Mouse (Mus musculus) left cerebral cortex, adult 11 months (tissue): ENCODE measurements at regions not wholly inside any gene's neighbourhood (a gene's known extent, or its start where the extent isn't known, plus 50 kb on each side); places are given as distances from the start of the nearest gene placed in this dataset.
A peak's percentile ranks its signal among the peaks of the same experiment; 100 is the strongest.
"Not testable (repeated sequence)": the region's sequence is repeated elsewhere in the genome, so short reads cannot be mapped to it uniquely, and the experiment has no call there.

Source experiments
- DNase-seq: peaks from one replicate; pipeline ENCODE4 v3.0.0; 2022; ENCODE audit warnings: low spot score

DNA sequence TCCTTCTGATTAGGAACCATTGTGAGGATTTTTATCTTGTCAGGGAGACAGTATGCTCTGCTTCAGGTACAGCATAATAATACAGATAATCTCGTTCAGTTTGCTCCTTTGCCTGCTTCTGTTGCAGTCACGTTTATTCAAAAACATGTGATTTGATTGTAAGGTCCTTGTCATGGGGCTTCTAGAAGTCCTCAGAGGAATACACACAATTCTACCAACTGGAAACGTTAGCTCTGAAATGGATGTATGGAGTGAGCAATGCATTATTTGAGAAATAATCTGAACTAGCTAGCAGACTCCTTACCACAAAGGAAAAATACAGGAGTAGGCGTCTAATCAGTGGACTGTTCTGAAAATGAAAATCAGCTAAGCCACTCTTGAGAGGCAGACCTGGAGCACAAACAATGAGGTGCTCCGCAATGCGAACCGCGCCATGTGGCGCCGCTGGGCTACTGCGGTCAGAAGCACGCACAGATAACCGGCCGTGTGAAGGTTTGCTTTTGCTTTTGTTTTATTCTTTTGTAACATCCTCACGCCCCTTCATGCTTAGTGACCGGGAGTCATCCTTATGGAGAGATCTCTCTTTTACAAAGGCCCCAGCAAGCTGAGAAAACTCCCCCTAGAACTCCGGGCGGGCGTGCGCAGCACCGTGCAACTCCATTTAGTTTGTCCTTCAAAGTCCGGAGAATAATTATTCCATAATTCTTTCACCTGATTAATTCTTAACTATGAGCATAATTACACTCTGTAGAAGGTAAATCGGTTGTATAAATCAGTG lies 419.7 kb downstream of the Nova1 start:
- peak; percentile 8 for DNase-seq

GRCm38 (mm10) chr12:46395245-46395644 lies 423.5 kb downstream of the Nova1 start:
- DNase-seq = no peak

- no peak for DNase-seq
Measured at GRCm38 (mm10) chr12:46393769-46394168, 425.0 kb downstream of the Nova1 start.

- DNase-seq = no peak
Measured at GRCm38 (mm10) chr12:46378914-46379313, 439.8 kb downstream of the Nova1 start.

- DNase-seq = no peak
Measured at GRCm38 (mm10) chr12:46371747-46372146, 447.0 kb downstream of the Nova1 start.

DNA sequence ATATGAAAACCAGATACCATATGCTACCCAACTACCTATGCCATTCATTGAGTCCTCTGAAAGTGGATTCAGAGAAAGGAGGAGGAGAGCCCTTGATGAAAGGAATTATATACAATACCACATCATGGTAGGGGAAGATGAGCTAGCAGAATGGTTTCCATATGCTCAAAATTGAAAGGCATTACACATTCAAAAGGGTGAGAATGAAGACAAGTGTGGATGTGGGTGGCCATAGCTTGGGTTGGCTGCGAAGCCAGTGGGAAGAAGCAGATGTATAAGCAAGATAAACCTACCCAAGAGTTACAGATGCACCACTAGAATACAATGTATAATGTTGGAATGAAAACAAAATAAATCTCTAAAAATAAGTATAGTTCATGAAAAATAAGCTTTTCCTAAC lies 485.4 kb downstream of the Nova1 start:
- DNase-seq = peak; percentile 25

DNA sequence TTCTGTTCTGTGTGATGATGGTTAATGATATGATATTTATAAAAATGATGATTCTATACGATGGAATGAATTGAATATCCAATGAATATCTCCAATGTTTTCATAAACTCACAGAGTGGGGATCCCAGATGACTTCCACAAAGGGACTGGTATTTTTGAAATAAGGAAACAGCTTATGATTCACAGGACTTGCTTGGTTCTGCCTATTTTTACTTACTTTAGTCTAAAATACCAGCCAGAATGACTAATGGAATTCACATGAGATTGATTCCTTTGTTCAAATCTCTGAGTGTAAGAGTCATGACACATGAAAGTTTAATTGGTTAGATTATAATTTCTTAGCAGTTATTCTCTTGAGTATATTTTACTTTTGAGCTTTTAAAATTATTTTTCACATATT lies 490.9 kb downstream of the Nova1 start:
- DNase-seq = no peak

GRCm38 (mm10) chr12:46323276-46323675 lies 495.5 kb downstream of the Nova1 start:
- DNase-seq = no peak

DNA sequence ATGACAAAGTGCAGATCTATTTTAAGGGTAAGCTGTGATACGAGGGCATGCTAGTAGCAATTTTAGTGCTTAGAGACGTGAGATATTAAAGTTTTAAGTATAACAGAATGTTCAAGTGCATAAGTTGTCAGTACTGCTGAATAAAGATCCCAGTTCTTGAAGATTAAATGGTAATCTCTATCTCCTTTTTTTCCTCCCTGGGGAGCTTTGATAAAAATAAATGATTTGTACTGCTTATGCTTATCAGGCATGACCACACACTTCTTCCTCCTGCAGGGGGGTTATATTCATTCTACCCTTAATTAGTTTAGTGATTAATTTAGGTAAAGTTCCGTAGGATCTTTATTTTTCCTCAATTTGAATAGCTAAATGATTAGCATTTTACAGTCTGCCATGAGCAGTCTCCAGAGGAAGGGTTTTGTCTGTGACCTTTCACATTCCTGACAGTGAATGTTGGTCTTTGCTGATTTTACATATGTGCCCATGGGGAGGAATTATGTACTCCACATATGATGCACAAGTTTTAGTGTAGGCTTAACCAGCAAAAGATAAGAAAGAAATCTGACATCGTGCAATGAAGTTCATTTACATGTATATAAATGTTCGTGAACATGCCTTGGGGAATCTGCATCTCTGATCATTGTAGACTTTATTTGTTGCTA lies 515.5 kb downstream of the Nova1 start:
- DNase-seq = no peak

GRCm38 (mm10) chr12:46298926-46299325 lies 519.8 kb downstream of the Nova1 start:
- no peak for DNase-seq

GRCm38 (mm10) chr12:46284519-46284918 lies 534.2 kb downstream of the Nova1 start:
- DNase-seq = no peak

GRCm38 (mm10) chr12:46248402-46249018 lies 570.2 kb downstream of the Nova1 start:
- no peak for DNase-seq

DNA sequence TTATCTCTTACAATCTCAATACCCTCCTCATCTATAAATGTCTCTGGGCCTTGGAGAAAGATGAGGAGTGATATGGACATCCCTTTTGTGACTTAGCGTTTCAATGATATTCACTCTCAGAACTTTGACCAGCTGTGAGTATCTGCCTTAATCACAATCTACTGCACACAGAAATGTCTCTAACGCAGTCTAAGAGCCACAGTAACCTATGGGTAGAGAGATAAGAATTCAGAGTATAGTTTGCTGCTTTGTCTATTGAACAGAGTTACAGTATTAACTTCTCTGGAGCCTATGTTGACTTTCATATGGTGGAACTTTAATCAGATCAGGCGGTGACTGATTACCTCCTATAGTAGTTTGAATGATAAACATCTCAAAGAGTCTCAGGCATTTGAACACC lies 573.8 kb downstream of the Nova1 start:
- no peak for DNase-seq

- DNase-seq = no peak
Measured at GRCm38 (mm10) chr12:46232359-46232758, 586.4 kb downstream of the Nova1 start.

DNA sequence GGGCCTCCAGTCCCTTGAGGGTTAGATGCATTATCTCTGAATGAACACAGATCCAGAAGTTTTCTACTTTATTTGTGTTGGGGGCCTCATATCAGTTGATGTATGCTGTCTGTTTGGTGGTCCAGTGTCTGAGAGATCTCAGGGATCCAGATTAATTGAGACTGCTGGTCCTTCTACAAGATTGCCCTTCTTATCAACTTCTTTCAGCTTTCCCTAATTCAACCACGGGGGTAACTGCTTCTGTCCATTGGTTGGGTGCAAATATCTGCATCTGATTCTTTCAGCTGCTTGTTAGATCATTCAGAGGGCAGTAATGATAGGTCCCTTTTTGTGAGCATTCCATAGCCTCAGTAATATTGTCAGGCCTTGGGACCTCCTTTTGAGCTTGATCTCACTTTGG lies 603.4 kb downstream of the Nova1 start:
- not testable (repeated sequence) for DNase-seq

- no peak for DNase-seq
Measured at GRCm38 (mm10) chr12:46199076-46199475, 619.7 kb downstream of the Nova1 start.

- no peak for DNase-seq
Measured at GRCm38 (mm10) chr12:46197482-46198101, 621.1 kb downstream of the Nova1 start.

DNA sequence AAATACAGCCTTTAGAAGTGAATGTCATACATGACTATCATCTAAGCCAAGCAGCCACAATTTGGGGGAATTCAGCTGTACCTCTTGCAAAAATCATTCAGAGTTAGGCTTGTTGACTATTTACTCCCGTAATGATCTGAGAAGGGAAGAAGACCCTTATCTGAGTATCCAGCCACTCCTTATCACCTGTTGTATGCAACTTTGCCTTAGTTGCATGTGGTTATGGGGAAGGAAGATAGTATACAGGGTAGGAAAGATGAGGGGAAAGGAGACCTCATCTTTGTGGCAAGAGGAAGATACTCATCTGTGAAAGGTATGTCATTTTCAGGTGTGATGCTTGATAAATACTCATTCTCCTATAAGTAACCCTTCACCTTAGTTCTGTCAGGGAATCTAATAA lies 624.6 kb downstream of the Nova1 start:
- no peak for DNase-seq
